Mouse (Mus musculus): ENCODE data around the gene Gps2.

The Gps2 gene

GRCm38 (mm10) chr11:69886907-69887635 is 26.6 kb upstream of the Gps2 start:
- DNase-seq (ENCODE audit: extremely low spot score, low spot score), result no peak

GRCm38 (mm10) chr11:69891482-69891881 is 22.2 kb upstream of the Gps2 start:
- no peak for DNase-seq (ENCODE audit: extremely low spot score, low spot score)

GRCm38 (mm10) chr11:69894671-69895070 is 19.0 kb upstream of the Gps2 start:
- DNase-seq (ENCODE audit: extremely low spot score, low spot score), result no peak

- no peak for DNase-seq (ENCODE audit: extremely low spot score, low spot score)
Measured at GRCm38 (mm10) chr11:69895291-69895690, 18.4 kb upstream of the Gps2 start, which contains the start of gene Acap1. TSS of gene Acap1 (minus strand) at chr11:69895539.

GRCm38 (mm10) chr11:69899870-69900269 is 13.8 kb upstream of the Gps2 start:
- DNase-seq (ENCODE audit: extremely low spot score, low spot score), result peak; percentile 34

GRCm38 (mm10) chr11:69900471-69901405 is 12.9 kb upstream of the Gps2 start, which contains the start of the genes 2810408A11Rik and Neurl4:
TSS of gene 2810408A11Rik (minus strand) at chr11:69900987.
TSS of gene Neurl4 (plus strand) at chr11:69901072.
- peak; percentile 89 for DNase-seq (ENCODE audit: extremely low spot score, low spot score)

- peak; percentile 93 for DNase-seq (ENCODE audit: extremely low spot score, low spot score)
Measured at GRCm38 (mm10) chr11:69901406-69901846, 12.3 kb upstream of the Gps2 start.

GRCm38 (mm10) chr11:69901993-69902392 is 11.7 kb upstream of the Gps2 start:
- DNase-seq (ENCODE audit: extremely low spot score, low spot score), result no peak

- no peak for DNase-seq (ENCODE audit: extremely low spot score, low spot score)
Measured at GRCm38 (mm10) chr11:69902972-69903371, 10.7 kb upstream of the Gps2 start.

GRCm38 (mm10) chr11:69904311-69904710 is 9.4 kb upstream of the Gps2 start:
- no peak for DNase-seq (ENCODE audit: extremely low spot score, low spot score)

- DNase-seq (ENCODE audit: extremely low spot score, low spot score), result no peak
Measured at GRCm38 (mm10) chr11:69908645-69909044, 5.0 kb upstream of the Gps2 start.

GRCm38 (mm10) chr11:69909174-69909573 is 4.5 kb upstream of the Gps2 start:
- no peak for DNase-seq (ENCODE audit: extremely low spot score, low spot score)

GRCm38 (mm10) chr11:69910177-69910576 is 3.5 kb upstream of the Gps2 start:
- DNase-seq (ENCODE audit: extremely low spot score, low spot score), result no peak

- DNase-seq (ENCODE audit: extremely low spot score, low spot score), result no peak
Measured at GRCm38 (mm10) chr11:69910781-69911560, 2.7 kb upstream of the Gps2 start.

- DNase-seq (ENCODE audit: extremely low spot score, low spot score), result no peak
Measured at GRCm38 (mm10) chr11:69911701-69912100, 2.0 kb upstream of the Gps2 start.

GRCm38 (mm10) chr11:69912716-69913530 is 765 bp upstream of the Gps2 start:
- DNase-seq (ENCODE audit: extremely low spot score, low spot score), result no peak

GRCm38 (mm10) chr11:69914372-69914764 is 680 bp downstream of the Gps2 start:
- DNase-seq (ENCODE audit: extremely low spot score, low spot score), result no peak

- no peak for DNase-seq (ENCODE audit: extremely low spot score, low spot score)
Measured at GRCm38 (mm10) chr11:69914917-69915430, 1.3 kb downstream of the Gps2 start.

GRCm38 (mm10) chr11:69915667-69916627 is 2.3 kb downstream of the Gps2 start:
- DNase-seq (ENCODE audit: extremely low spot score, low spot score), result no peak
